Mouse (Mus musculus): ENCODE data around the gene Cyth3. TPM values are rescaled to one million over a fixed set of nuclear protein-coding genes. Genes with fewer than 3 reads are reported as not detected.

Gene Cyth3
- polyA plus RNA-seq, 1 experiment from 2014 or later: 61.1 TPM

Other genes with a start within 250 kb of the Cyth3 start
- gene Kdelr2, start 218.6 kb upstream of the Cyth3 start, polyA plus RNA-seq (2015; fragmentation: Nextera tagmentation; extraction: Ambion mirVana): 416 and 417 TPM in 2 replicates
- gene Daglb, start 157.9 kb upstream of the Cyth3 start, polyA plus RNA-seq (2015; fragmentation: Nextera tagmentation; extraction: Ambion mirVana): 11.9 and 13.3 TPM in 2 replicates
- gene Rac1, start 94.4 kb upstream of the Cyth3 start, polyA plus RNA-seq (2015; fragmentation: Nextera tagmentation; extraction: Ambion mirVana): 488 and 536 TPM in 2 replicates
- 17.3 and 18.1 TPM in 2 replicates for gene Usp42, start 109.8 kb downstream of the Cyth3 start, polyA plus RNA-seq (2015; fragmentation: Nextera tagmentation; extraction: Ambion mirVana)
- 37.2 and 38.7 TPM in 2 replicates for gene Eif2ak1, start 195.3 kb downstream of the Cyth3 start, polyA plus RNA-seq (2015; fragmentation: Nextera tagmentation; extraction: Ambion mirVana)

Data from embryonic facial prominence, embryonic 15.5 days (tissue).